Mouse (Mus musculus) testis, postnatal 10 days (tissue): ENCODE measurements at regions not wholly inside any gene's neighbourhood (a gene's known extent, or its start where the extent isn't known, plus 50 kb on each side); places are given as distances from the start of the nearest gene placed in this dataset.

Experiments
- DNase-seq: peaks from one replicate; pipeline ENCODE4 v3.0.0; 2021; ENCODE audit warnings: low spot score

DNA sequence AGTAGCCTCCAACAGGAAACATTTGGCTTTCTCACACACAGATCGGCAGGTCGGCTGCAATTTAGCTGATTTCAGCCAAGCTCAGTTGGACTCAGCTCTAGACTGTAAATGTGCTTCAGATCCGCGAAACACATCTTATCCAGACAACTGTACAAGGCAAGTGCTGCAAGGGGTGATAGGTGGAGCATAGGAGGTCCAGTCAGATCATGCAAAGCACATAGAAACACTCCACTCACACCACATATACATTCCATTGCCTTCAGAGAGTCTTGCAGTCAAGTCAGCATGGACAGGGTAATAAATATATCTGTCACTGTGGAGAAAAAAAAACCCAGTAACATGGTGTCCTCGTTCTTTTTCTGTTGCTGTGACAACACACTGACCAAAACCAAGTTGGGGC is 160.3 kb downstream of the H2al1j start:
- no peak for DNase-seq

DNA sequence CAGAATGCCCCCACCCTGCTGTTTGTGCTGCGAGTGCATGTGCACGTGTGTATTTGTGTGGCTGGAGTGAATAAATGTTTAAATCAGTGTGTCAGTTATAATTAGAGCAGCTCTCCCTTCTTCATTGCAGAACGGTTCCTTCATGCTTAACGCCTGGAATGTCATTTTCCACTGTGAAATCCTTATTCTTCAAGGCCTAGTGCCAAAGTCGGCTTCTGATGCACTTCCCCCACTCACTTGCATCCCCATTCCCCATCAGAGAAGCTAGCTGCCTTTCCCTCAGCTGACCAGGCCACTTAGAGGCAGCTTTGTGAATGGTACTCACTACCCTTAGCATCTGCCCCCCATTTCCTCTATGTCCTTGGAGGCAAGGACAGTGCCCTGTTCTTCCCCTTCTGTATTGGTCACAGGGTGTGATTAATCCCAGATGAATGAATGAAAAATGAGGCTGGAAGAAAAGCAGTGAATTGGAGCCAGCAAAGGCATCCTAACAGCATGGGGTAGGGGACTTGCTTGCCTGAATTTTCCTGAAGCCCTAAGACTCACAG is 162.6 kb downstream of the H2al1j start:
- no peak for DNase-seq

DNA sequence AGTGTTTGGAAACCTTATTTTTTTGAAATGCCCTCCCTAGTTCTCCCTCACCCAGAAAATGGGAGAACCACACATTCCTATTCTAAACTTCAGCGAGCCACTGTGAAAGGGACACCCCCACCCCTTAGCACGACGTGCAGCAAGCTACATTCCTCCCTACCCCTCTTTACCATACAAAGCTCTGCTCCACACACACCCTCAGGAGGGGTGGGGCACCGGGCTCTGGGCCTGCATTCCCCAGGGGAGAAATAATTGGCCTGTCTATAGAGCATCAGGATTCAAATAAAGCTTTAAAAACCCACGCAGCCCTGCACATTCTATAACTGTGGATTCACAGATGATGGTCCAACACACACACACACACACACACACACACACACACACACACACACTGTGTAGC is 163.6 kb downstream of the H2al1j start:
- no peak for DNase-seq

DNA sequence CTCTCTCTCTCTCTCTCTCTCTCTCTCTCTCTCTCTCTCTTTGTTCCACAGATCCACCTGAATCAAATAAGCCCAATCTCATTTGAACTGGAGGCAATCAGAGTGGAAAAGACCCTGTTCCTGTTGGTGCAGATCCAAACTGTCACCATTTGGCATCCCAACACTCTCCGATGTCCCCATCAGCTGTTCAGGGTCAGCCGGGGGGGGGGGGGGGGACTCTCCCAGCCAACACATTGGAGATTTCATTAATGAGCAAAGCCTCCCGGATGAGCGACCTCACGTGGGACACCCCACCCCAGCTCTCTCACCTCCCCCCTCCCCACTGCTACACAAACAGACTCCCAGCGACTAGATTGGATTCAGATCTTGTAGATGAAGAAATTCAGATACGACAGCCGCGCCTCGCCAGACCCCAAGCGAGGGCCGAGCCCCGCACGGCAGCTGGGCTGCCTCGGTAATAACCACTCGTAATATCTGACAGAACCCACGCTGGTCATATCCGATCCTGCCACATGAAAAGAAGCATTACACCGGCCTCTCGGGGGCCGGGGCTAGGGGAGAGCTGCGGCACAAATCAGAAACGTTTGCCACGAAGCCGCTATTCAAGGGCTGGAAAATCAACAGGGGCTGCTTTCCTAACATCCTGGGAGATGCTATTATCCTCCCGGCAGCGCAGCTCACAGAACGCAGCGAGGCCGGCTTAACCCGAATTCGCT is 164.2 kb downstream of the H2al1j start:
- no peak for DNase-seq

DNA sequence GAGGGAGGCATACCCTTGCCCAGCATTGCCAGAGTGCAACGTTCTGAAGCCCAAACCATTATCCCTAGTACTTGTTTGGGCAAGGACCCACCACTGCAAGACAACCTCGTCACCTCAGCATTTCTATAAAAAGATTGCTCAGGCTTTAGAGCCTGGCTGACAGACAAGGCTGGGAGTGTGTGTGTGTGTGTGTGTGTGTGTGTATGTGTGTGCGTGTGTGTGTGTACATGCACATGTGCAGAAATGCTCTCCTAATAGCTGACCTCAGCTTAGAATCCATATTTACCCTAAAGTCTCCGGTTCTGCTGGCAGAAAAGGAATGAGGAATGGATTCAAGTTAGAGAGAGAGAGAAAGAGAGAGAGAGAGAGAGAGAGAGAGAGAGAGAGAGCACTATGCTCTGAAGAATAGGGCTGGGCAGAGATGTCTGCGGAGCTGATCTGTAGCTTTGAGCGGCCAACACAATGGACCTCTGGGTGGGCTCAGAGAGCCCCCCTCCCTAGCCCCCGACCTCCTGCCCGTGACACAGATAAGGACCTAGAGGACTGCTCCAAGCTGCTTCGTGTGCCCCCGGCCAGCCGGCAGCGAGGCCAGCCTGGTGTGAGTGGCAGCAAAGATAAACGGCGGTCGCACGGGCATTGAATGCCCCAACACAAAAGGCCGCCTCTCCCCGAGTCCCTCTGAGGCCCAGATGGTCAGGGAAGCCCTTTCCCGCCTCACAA is 166.1 kb downstream of the H2al1j start:
- DNase-seq: no peak

DNA sequence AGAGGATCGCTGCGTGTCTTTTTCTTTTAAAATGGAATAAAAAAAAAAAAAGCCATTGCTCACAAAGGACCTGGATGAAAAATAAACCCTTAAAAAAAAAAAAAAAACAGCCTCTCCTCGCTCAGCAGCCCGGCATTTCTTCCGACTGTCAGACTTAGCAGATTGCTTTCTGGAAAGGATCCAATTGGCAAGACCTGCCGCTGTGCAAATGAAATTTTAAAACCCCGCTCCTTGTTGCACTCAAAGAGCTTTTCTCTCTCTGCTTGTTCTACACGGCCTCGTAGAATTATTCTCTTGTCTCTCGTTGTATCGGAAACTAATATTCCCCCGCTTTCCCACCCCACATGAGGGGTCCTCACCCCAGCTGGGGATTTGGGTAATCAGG is 166.6 kb downstream of the H2al1j start:
- no peak for DNase-seq

DNA sequence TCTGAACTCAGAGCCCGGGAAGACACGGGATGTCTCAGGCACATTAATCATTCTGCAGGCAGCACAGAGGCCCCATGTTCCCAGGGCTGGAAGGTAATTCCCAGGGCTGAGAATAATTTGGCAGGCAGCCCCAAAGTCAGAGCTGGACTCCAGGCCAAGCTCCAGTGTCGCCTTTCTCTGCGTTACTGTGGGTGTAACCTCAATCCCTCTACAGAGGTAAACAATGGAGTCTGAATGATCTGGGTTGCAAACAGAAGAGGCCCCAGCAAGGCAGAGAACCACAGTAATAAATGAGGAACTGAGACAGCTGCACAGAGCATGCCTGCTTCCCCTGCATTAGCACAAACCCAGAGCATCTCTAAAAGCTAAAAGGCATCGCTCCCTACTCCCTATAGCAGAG is 184.8 kb downstream of the H2al1j start:
- no peak for DNase-seq

DNA sequence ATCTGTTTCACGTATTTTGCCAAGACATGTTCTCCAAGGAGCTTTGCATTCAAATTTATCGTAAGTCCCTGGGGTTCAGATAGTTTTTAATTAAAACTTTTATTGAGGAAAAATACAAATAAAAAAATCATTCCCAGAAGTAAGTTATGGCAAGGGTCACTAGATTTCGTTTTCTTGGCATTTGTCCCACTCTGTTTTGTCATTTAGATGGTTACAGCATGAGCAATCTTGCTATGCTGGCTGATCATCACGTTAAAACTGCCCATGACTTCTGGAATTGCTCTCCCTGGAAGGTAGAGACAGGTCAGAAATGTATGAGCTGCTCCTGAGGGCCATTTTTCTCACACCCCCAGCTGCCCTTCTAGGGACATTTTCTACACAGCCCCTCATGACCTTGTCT is 185.3 kb downstream of the H2al1j start:
- no peak for DNase-seq

DNA sequence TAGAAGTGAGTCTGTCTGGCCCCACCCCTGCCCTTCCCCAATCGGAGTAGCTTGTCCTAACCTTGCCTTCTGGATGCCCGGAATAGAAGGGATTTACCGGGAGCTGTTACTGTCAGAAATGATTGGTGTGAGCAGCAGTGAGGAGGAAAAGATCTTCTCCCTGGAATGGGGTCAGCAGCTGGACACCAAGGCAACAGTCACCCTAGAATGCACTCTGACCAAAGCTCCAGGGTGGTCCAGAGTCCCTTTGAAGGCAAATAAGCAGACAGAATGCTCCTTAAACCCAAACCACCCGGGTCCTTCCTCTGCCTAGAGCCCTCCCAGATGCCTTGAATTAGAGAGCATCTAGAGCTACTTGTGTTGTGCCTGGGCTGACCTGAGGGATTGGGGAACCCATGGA is 196.2 kb downstream of the H2al1j start:
- no peak for DNase-seq

DNA sequence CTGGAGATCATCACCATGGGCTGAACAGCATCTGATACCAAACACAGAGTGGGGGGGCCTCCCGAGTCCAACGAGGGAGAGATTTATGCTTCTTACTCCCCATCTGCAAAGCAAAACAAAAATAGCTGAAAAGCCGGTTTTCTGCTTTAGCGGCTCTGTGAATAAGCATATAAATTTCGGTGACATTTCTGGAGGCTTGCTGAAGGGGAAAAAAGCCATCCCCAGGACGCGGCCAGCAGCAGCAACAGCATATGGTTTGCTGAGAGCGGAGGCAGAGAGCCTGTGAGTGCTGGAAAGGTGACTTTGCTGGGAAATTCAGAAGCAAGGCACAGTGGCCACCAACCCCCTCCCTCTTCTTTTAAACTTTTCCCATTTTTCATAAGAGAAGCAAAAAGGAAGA is 197.7 kb downstream of the H2al1j start:
- no peak for DNase-seq

DNA sequence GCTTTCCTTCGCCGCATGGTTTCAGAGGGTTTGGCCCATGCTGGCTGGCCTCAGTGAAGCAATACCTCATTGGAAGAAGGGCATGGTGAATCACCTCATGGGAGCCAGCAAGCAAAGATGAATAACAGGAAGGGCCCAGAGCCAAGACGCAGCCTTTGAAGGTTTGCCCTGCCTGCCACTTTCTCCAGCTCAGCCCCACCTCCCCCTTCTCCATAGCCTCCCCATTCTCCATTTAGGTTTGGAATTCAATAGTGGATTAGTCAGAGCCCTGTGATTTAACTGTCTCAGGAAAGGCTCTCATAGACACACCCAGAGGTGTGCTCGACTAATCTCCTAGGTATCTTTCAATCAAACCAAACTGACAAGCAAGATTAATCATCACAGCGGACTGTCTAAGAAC is 201.0 kb downstream of the H2al1j start:
- no peak for DNase-seq

DNA sequence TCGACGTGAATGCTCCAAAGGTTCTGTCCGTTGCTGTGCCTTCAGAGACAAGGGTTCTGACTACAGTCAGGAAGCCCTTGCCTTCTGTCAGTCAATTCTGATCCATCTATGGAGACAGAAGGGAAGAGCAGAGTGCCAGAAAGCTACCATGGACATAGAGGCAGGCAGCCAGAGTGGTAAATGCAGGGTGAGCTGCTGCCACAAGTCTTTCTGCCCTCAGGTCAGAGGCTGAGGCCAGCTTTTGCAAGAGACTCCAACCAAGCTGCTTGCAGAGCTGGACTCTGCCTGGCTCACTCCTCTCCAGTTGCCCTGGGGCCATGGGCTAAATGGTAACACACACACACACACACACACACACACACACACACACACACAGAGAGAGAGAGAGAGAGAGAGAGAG is 201.6 kb downstream of the H2al1j start:
- no peak for DNase-seq

DNA sequence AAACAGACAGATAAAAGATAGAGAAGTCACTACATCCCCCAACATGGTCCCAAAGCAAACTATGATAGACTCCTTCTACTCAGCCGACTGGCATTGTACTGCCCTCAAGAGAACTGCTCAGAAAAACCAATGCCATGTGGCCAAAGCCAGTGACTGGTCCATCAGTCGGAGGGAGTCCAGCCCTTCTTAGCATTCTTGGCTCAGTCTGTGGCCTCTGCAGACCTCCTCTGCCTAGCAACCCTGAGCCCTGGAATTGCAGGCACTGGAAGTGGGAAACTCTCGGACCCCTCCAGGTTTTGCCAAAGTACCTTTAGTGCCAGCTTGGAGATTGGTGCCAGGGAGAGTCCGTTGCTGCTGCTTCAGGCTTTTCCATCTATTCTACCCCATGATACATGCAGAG is 205.2 kb downstream of the H2al1j start:
- no peak for DNase-seq

DNA sequence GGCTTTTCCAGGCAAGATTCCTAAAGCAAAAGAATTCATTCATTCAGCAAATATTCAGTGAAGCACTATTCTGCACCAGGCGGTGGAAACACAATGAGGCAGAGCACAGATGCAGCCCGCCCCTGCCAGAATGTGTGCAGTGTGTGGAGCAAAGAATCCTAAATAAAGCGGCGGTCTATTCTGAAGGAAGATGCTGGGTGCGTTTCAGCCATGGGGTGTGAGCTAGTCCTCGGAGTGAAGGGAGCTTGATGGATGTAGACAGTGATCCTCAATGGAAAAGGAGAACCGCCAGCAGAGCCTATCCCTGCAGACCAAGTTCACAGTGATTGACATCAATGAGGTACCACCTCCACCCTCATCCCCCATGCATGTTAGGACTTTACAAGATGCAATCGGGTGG is 206.2 kb downstream of the H2al1j start:
- DNase-seq: no peak

DNA sequence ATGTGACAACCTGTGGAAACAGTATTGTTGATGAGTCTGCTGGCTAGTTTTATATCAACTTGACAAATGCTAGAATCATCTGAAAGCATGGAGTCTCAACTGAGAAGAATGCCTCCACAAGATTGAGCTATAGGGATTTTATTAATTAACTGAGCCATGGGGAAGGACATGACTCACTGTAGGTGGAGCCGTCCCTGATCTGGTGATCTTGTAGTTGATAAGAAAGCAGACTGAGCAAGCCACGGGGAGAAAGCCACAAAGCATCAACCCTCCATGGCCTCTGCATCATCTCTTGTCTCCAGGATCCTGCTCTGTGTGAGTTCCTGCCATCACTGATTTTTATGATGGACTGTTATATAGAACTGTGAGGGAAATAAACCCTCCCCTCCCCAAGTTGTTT is 213.4 kb downstream of the H2al1j start:
- no peak for DNase-seq

DNA sequence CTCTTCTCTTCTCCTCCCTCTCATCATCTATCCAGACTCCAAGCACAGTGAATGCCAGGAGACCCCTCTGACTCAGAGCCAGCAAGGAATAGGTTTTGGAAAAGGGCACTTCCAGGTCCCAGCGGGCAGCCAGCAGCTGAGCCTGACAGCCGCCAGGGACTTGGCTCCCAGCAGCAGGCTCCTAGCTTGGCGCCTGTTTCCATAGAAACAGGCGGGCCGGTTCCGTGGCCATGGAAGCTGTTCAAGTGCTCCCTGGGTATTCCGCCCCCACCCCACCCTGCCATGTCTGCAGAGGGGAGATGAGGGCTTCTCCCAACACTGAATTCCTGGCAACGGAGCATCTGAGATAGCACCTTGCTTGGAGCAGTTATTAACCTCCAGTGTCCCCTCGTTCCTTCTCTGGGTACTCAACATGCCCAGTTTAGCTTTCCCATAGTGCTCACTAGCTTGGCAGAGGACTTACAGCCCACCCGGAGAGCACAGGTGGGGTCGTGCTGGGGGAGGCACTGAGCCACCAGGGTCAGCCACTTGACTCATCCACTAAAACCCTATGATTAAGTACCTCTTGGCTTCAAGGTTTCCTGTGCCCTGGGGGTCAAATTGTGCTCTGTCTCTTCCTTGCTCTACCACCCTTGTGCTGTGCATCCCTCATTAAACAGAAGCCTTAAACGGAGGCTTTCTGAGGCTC is 222.7 kb downstream of the H2al1j start:
- no peak for DNase-seq

DNA sequence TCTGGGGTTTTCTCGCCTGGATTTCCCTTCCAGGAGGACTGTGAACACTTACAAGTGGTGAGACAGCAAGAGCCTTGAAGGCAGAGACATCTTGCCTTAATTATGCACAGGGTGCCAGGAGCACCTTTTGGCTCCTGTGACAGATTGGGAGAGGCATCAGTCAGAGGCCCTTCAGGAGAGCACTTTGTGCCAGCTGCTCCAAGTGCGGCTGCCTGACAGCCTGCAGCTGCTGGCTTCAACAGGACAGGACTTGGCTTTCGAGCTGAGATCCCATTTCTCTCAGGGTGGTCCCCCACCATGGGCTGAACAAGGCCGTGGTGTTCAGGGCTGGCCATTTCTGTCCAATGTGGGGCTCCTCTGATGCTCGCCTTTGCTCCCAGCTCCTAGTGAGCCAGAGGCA is 224.6 kb downstream of the H2al1j start:
- no peak for DNase-seq

DNA sequence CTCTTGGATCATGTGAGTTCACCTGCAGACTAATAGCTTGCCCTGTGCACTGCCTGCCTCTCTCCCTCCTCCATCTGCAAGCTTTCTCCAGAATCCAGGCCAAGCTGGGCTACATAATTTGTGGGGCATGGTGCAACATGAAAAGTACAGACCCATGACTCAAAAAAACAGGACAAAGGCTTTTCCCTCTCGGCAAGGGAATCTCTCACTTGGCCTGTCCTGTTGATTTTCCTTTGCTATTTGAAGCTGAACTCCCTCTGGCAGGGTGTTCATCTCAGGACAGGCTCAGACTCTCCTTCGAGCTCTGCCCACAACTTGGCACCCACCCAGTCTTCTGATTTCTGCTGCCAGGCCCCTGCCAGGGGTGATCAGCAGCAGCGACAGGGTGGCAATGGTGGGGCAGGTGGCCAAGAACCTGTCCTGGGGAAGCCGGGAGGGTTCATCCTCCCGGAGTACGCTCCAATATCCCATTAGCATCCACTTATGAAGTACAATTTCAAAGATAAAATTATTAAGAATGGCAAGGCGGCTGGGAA is 227.5 kb downstream of the H2al1j start:
- DNase-seq: no peak

DNA sequence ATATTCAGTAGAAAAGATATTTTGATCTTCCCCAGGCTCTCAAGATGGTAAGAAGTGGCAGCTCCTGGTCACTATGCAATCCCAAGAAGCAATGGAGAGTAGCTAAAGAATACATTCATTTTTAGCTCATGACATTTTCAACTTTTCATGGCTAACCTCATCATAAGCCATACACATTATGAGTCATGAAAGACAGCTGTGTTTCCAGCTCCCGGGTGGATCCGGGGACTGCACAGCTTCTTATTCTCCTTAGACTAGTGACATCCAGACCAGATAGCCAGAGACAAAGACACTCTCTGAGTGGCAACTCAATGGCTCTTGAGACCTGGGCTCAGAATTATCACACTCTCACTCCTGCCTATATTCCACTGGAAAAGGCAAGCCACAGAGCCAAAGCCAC is 230.6 kb downstream of the H2al1j start:
- DNase-seq: no peak

DNA sequence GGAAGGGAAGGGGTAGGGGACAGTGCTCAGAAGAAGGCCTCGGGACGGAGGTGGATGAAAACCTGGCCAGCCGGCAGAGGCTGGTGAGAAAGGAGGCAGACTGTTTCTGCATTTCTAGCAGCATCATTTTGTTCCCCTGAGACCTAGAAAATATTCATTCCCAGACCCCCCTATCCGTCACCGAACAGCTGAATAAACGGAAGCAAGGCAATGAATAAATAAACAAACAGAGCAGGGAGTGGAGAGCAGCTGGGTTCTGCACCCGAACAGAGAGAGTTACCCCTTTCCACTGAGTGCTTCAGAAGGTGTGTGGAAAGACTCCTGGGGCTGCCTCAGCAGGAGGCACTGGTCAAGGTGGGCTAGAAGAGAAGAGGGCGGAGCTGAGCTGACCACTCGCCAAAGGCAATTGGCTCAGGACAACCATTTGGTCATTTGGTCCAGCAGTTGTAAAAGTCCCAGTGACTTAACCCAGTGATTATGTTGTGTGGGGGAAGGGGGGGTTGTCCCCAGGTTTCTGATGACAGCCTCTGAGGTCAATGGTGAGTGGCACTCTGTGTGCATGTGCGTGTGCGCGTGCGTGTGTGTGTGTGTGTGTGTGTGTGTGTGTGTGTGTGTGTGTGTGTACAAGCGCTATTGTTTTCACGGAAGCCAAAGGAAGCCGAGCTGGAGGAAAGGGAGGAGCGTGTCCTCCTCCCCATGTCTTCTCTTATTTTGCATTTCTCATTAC is 233.1 kb downstream of the H2al1j start:
- DNase-seq: no peak

DNA sequence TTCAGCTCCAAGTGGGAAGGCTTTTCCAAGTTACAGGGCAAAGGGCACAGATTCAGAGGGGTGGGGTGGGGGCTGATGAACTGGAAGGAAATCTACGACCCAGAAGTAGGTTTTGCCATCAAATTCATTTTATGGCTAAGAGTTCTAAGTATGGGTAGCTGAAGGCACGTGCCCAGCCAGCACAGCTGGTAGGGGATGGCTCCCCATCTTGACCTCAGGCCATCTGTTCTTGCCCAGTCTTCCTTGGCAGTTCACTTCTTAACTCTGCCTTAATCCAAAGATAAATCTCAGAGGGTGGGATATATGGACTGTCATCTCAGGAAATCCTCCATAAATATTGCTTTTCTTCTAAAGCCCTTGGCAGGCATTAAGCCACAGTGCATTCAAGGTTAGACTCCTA is 238.3 kb downstream of the H2al1j start:
- no peak for DNase-seq

DNA sequence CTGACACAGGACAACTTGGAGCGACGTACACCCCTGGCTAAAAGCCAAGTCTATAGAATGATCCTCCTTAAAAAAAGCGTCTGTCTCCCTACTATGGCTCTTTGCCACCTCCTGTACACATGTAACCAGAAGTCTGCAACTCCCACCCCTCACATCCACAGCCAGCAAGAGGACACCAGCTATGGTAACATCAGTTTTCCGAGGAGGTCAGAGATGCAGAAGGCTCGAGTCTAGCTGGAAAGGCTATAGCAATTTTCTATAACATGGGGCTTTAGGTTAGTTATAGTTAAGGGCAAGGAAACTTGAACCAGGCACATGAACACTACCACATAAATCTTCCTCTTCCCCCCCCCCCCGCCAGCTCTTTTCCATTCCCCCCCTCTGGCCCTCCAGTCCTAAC is 240.2 kb downstream of the H2al1j start:
- no peak for DNase-seq
